Mouse (Mus musculus): ENCODE results near the gene Icmt. TPM values are rescaled to one million over a fixed set of nuclear protein-coding genes. Genes with fewer than 3 reads are reported as not detected.

The Icmt gene
- polyA plus RNA-seq, 1 experiment, result 30.8 TPM

GRCm38 (mm10) chr4:152285505-152285904, 11.5 kb upstream of the Icmt start:
- no peak for TF ChIP-seq CEBPB (IDR thresholded peaks at IDR 0.05; ENCODE audit: insufficient read depth, poor library complexity, severe bottlenecking)
- TF ChIP-seq USF1 (IDR thresholded peaks at IDR 0.05; ENCODE audit: low read depth), result no peak
- no peak for TF ChIP-seq REST (IDR thresholded peaks at IDR 0.05; ENCODE audit: insufficient read depth, insufficient read length)
- TF ChIP-seq MAX (IDR thresholded peaks at IDR 0.05; ENCODE audit: low read depth), result no peak
- TF ChIP-seq POLR2AphosphoS2 (IDR thresholded peaks at IDR 0.05; ENCODE audit: insufficient read length, low read depth), result no peak
- no peak for TF ChIP-seq TCF3 (IDR thresholded peaks at IDR 0.05; ENCODE audit: insufficient read length, low read depth)
- no peak for TF ChIP-seq MYOD1 (IDR thresholded peaks at IDR 0.05; ENCODE audit: control insufficient read depth in 1 of 3, insufficient read length in 2 of 3, low read depth in 2 of 3)
- TF ChIP-seq E2F4 (IDR thresholded peaks at IDR 0.05; ENCODE audit: insufficient read depth), result no peak
- TF ChIP-seq TCF12 (IDR thresholded peaks at IDR 0.05; ENCODE audit: insufficient read depth, poor library complexity, severe bottlenecking), result no peak
- TF ChIP-seq POLR2A (IDR thresholded peaks at IDR 0.05; ENCODE audit: insufficient read length, low read depth), result no peak
- TF ChIP-seq MYOG (IDR thresholded peaks at IDR 0.05; ENCODE audit: control insufficient read depth in 1 of 3, insufficient read depth in 1 of 3, insufficient read length in 2 of 3, low read depth in 2 of 3), result no peak
- no peak for TF ChIP-seq SRF (IDR thresholded peaks at IDR 0.05; ENCODE audit: control insufficient read depth, insufficient read length, low read depth)
- no peak overlapping the region for H3ac ChIP-seq (ENCODE audit: control insufficient read depth, insufficient read length)
- H3K4me3 ChIP-seq, result no peak overlapping the region
- H3K27me3 ChIP-seq (ENCODE audit: control insufficient read depth, insufficient read depth, insufficient read length), result peaks cover 44% of the 10 kb centered on the region
- no peak overlapping the region for H3K4me2 ChIP-seq (ENCODE audit: low read depth)
- H3K79me2 ChIP-seq (ENCODE audit: control insufficient read depth, insufficient read depth), result no peaks in the 10 kb centered on the region
- H3K36me3 ChIP-seq (ENCODE audit: control insufficient read depth, insufficient read depth), result no peaks in the 10 kb centered on the region

GRCm38 (mm10) chr4:152286183-152286582, 10.8 kb upstream of the Icmt start:
- Histone ChIP-seq H3K4me3 (no peak overlapping the region), H3K79me2 (ENCODE audit: control insufficient read depth, insufficient read depth) (no peaks in the 10 kb centered on the region), H3K4me2 (ENCODE audit: low read depth) (no peak overlapping the region), H3ac (ENCODE audit: control insufficient read depth, insufficient read length) (no peak overlapping the region), H3K36me3 (ENCODE audit: control insufficient read depth, insufficient read depth) (no peaks in the 10 kb centered on the region), H3K27me3 (ENCODE audit: control insufficient read depth, insufficient read depth, insufficient read length) (peaks cover 50% of the 10 kb centered on the region)
- TF ChIP-seq USF1 (IDR thresholded peaks at IDR 0.05; ENCODE audit: low read depth) (no peak), REST (IDR thresholded peaks at IDR 0.05; ENCODE audit: insufficient read depth, insufficient read length) (no peak), MAX (IDR thresholded peaks at IDR 0.05; ENCODE audit: low read depth) (no peak), POLR2AphosphoS2 (IDR thresholded peaks at IDR 0.05; ENCODE audit: insufficient read length, low read depth) (no peak), MYOD1 (IDR thresholded peaks at IDR 0.05; ENCODE audit: control insufficient read depth in 1 of 3, insufficient read length in 2 of 3, low read depth in 2 of 3) (no peak), POLR2A (IDR thresholded peaks at IDR 0.05; ENCODE audit: insufficient read length, low read depth) (no peak), E2F4 (IDR thresholded peaks at IDR 0.05; ENCODE audit: insufficient read depth) (no peak), TCF12 (IDR thresholded peaks at IDR 0.05; ENCODE audit: insufficient read depth, poor library complexity, severe bottlenecking) (no peak), SRF (IDR thresholded peaks at IDR 0.05; ENCODE audit: control insufficient read depth, insufficient read length, low read depth) (no peak), TCF3 (IDR thresholded peaks at IDR 0.05; ENCODE audit: insufficient read length, low read depth) (no peak), CEBPB (IDR thresholded peaks at IDR 0.05; ENCODE audit: insufficient read depth, poor library complexity, severe bottlenecking) (no peak), MYOG (IDR thresholded peaks at IDR 0.05; ENCODE audit: control insufficient read depth in 1 of 3, insufficient read depth in 1 of 3, insufficient read length in 2 of 3, low read depth in 2 of 3) (no peak)

GRCm38 (mm10) chr4:152286887-152287286, 10.1 kb upstream of the Icmt start:
- no peaks in the 10 kb centered on the region for H3K79me2 ChIP-seq (ENCODE audit: control insufficient read depth, insufficient read depth)
- H3K4me2 ChIP-seq (ENCODE audit: low read depth), result no peak overlapping the region
- peaks cover 57% of the 10 kb centered on the region for H3K27me3 ChIP-seq (ENCODE audit: control insufficient read depth, insufficient read depth, insufficient read length)
- H3ac ChIP-seq (ENCODE audit: control insufficient read depth, insufficient read length), result no peak overlapping the region
- no peak for TF ChIP-seq TCF12 (IDR thresholded peaks at IDR 0.05; ENCODE audit: insufficient read depth, poor library complexity, severe bottlenecking)
- TF ChIP-seq SRF (IDR thresholded peaks at IDR 0.05; ENCODE audit: control insufficient read depth, insufficient read length, low read depth), result no peak
- no peak for TF ChIP-seq USF1 (IDR thresholded peaks at IDR 0.05; ENCODE audit: low read depth)
- TF ChIP-seq MAX (IDR thresholded peaks at IDR 0.05; ENCODE audit: low read depth), result no peak
- no peak for TF ChIP-seq CEBPB (IDR thresholded peaks at IDR 0.05; ENCODE audit: insufficient read depth, poor library complexity, severe bottlenecking)
- TF ChIP-seq E2F4 (IDR thresholded peaks at IDR 0.05; ENCODE audit: insufficient read depth), result no peak
- peak; percentile 98 for TF ChIP-seq REST (IDR thresholded peaks at IDR 0.05; ENCODE audit: insufficient read depth, insufficient read length)
- TF ChIP-seq POLR2A (IDR thresholded peaks at IDR 0.05; ENCODE audit: insufficient read length, low read depth), result no peak
- TF ChIP-seq TCF3 (IDR thresholded peaks at IDR 0.05; ENCODE audit: insufficient read length, low read depth), result no peak
- TF ChIP-seq MYOD1 (IDR thresholded peaks at IDR 0.05; ENCODE audit: control insufficient read depth in 1 of 3, insufficient read length in 2 of 3, low read depth in 2 of 3), result peak in 1 of 3 experiments; percentile 41
- no peak for TF ChIP-seq POLR2AphosphoS2 (IDR thresholded peaks at IDR 0.05; ENCODE audit: insufficient read length, low read depth)
- peak in 2 of 3 experiments; percentile 27 to 55 for TF ChIP-seq MYOG (IDR thresholded peaks at IDR 0.05; ENCODE audit: control insufficient read depth in 1 of 3, insufficient read depth in 1 of 3, insufficient read length in 2 of 3, low read depth in 2 of 3)
- H3K4me3 ChIP-seq, result no peak overlapping the region
- no peaks in the 10 kb centered on the region for H3K36me3 ChIP-seq (ENCODE audit: control insufficient read depth, insufficient read depth)

- H3K27me3 ChIP-seq (ENCODE audit: control insufficient read depth, insufficient read depth, insufficient read length), result peaks cover 63% of the 10 kb centered on the region
- TF ChIP-seq MAX (IDR thresholded peaks at IDR 0.05; ENCODE audit: low read depth) (no peak), REST (IDR thresholded peaks at IDR 0.05; ENCODE audit: insufficient read depth, insufficient read length) (peak; percentile 14)
Measured at GRCm38 (mm10) chr4:152287317-152288120, 9.5 kb upstream of the Icmt start.

More at GRCm38 (mm10) chr4:152287317-152288120, 9.5 kb upstream of the Icmt start:
- no peak overlapping the region for H3ac ChIP-seq (ENCODE audit: control insufficient read depth, insufficient read length)
- H3K36me3 ChIP-seq (ENCODE audit: control insufficient read depth, insufficient read depth), result no peaks in the 10 kb centered on the region
- H3K4me3 ChIP-seq, result no peak overlapping the region
- H3K79me2 ChIP-seq (ENCODE audit: control insufficient read depth, insufficient read depth), result no peaks in the 10 kb centered on the region
- no peak overlapping the region for H3K4me2 ChIP-seq (ENCODE audit: low read depth)

Measured in myocyte (in vitro differentiated cells).